Mouse (Mus musculus) adrenal gland, adult 2 months (tissue): Measurements from ENCODE around the gene Ddx39b. TPM values are rescaled to one million over a fixed set of nuclear protein-coding genes. Genes with fewer than 3 reads are reported as not detected.

ENCODE experiments used
- DNase-seq: peaks from one replicate; pipeline ENCODE4 v3.0.0; 2021
- polyA plus RNA-seq: library from polyadenylated mRNA; depleted of rRNA; stranded (reverse); fragments of >200 nt; gene quantifications from 2 replicates; pipeline ENCODE4 v1.2.3, GENCODE M21; 2012
- total RNA-seq, 2 experiments: library from RNA; stranded (reverse); gene quantifications; 2 replicates each; pipeline ENCODE4 v1.2.3; 2021

Ddx39b gene
- total and polyA plus RNA-seq, 3 experiments: 180 to 200 (median 192) TPM

DNA sequence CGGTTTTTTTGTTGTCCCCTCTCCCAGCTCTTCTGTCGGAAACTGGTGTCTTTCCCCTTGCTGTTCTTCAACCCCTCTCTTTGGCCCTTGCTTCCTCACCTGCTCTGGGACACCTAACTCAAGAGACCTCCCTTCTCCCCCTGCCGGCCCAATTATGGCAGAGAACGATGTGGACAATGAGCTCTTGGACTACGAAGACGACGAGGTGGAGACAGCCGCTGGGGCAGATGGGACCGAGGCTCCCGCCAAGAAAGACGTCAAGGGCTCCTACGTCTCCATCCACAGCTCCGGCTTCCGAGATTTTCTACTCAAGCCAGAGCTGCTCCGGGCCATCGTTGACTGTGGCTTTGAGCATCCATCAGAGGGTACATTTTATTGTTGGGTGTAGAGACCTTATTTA is 1.5 kb downstream of the Ddx39b start:
- peak; percentile 59 for DNase-seq

DNA sequence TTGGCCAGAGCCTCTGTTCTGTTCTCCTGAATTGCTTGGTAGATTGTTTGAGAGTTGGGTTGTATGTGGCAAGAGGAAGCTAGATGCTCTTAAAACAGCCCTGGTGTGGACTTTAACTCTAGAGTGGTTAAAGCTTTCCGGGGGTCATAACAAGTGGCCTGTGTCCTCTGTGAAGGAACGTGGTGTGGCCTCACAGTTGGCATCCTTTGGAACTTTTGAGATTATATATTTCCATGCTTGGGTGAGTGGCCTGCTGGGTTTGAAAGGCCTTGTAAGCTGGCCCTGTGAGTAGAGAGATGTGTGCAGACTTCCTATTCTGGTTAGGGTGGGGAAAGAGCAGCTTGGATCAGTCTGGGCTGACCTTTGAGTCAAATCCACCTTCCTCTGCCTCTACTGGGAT is 3.5 kb downstream of the Ddx39b start:
- DNase-seq: no peak

DNA sequence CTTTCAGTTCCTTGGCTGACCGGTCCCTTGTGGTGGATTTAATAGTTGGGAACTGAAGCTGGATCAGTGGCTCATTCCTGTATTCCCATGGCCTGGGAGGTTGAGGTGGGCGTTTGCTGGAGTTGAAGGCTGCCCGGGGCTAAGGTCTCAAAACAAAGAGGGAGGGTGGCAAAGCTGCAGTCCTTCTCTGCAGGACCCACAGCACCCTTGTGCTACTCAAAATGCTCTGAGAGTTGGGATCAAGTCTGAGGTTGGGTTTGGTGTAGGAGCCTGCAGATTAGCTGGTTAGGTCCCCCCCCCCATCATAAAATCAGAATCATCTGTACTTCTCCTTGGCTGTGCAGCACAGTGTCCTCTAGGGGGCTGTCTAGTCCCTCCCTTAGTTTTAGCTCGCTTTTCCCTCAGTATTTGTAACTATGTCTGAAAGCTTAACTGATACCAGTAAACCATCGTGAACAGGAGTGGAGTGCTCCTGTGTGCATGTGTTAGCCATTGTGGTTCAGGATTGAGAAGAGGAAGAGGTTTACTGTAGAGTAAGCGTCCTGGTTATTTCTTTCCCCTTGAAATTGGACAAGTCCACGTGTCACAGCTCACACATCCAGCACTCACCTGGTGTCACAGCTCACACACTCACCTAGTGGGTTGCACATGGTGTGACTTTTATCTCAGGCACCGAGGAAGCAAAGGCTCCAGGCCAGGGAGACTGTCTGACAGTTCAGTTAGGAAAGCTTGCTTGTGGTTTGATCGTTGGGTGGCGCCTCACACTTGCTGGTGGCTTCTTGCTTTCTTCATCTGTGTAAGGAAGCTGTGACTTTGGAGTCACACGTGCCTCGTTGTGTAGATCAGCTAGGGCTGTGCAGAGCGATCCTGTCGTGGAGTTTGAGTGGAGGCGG is 4.4 kb downstream of the Ddx39b start:
- DNase-seq: no peak

DNA sequence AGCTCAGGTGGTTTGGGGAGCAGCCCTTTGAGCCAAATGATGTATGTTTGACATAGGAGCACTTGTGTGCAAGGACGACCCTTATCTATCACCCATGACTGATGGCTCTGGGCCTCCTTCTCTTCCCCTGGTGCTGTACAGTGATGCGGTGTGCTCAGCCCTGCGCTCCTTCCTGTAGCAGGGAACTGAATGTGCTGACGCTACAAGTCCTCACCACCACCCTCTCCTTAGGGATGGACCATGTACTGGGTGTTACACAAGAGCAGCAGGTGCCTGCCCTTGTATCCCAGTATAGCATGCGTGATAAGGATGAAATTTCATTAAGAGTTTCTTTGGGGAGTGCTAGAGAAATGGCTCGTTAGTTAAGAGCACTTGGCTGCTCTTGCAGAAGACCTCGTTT is 5.6 kb downstream of the Ddx39b start:
- DNase-seq: no peak

DNA sequence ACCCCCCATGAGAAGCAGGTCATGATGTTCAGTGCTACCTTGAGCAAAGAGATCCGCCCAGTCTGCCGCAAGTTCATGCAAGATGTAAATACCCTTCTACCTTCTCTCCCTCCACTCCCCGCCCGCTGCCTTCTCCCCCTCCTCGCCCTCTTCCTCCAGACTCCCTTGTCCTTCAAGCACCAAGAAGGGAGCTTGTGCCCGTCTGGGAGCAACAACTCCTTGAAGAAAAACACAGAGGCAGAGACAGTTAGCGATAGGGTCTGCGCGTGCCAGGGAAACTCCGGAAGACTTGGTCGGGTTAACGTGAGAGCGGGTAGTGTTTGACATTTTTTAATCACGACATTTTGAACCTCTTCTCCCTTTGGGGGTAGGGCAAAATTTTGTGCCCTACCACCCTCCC is 7.4 kb downstream of the Ddx39b start:
- DNase-seq: no peak

DNA sequence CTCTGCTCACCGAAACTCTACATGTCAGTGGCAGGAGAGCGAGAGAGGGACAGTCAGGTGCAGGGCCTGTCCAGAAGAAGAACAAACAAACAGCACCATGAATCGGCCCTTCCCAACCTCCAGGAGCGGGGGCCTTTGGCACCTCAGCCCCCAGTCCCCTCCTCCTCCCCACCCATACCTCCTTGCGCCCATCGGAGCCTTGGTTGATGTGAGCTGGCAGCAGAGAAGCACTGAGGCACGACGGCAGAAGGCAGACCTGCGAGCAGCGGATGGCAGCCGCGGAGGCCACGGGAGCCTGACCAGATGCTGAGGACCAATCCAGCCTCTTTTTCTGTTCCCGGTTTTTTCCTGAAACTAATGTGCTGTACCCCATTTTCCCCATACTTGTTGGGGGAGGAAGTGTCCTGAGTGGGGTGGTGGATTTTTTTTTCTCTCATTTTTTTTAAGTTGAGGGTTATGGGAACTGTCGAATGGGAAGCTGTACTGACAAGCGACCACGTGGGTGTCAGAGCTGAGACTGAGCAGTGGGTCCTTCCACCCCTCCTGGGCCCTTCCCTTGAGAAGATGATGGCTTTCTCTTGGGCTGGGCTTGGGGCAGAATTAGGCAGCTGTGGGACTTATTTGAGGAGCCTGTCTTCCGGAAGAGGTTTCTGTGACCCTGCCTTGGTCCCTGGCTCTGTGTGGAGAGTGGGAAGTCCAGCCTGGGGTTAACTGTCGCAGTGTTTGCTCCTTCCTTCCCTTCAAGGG is 8.1 kb downstream of the Ddx39b start:
- no peak for DNase-seq

DNA sequence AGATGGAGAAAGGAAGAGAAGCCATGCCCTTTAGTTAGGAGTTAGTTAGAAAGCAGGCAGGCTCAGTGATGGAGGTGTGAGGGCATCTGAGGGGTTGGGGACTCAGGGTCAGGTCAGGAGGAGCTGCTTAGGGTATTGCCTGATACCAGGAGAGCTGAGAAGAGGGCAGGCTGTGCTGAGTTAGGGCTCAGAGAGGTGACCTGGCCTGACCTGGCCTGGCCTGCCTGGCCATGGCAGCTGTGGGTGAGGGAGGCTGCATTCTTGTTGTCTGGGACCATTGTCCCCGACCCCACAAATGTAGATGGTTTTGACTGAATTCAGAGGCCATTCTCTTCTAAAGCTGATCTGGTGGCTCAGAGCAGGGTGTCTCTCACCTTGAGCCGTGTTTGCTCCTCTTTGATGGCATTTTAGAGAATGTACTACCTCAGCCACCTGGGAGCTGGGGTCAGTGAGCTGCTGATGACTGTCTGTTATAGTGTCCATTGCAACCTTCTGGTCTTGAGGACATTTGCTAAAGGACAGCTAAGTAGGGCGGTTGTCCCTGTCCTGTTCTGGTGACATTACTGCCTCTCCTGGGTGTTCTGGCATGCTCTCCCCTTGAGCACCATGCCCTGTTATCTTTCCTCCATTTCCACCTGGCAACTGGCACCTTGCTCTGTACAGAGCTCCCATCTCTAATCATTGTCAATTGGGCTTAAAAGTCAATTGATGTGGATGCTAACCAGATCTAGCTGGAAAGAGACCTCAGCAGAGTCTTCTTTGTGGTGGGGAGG is 9.0 kb downstream of the Ddx39b start:
- no peak for DNase-seq

DNA sequence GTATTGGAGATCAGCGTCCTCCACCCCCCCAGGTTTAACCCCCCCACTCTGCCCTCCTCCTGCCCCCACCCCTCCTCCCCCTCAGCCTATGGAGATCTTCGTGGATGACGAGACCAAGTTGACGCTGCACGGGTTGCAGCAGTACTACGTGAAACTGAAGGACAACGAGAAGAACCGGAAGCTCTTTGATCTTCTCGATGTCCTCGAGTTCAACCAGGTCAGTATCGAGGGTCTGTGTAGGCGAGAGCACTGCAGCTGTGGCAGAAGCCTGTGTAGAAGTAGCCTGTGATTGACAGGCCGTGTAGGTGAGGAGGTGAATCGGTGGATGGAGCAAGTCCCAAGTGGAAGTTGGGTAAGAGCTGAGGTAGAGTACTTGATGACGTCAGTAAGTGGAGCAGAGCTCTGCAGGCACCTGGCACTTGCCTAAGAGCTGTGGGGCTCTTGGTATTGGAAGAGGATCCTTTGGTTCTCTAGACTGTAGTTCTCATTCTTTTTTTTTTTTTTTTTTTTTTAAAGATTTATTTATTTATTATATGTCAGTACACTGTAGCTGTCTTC is 9.7 kb downstream of the Ddx39b start:
- peak; percentile 25 for DNase-seq

DNA sequence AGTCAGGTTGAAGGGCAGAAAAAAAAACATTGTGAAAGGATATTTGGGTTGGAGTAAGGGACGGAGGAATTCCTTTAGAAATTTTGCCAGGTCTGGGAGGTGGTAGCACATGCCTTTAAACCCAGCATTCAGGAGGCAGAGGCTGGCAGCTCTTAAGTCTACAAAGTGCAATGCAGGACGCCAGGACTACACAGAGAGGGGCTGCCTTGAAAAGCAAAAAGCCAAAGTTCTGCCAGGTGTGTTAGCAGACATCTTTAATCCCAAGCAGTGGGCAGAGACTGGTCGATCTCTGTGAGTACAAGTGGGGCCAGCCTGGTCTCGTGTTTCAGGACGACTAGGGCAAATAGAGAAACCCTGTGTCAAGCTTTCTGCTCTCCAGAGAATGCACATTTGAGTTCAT is 10.4 kb downstream of the Ddx39b start:
- no peak for DNase-seq

DNA sequence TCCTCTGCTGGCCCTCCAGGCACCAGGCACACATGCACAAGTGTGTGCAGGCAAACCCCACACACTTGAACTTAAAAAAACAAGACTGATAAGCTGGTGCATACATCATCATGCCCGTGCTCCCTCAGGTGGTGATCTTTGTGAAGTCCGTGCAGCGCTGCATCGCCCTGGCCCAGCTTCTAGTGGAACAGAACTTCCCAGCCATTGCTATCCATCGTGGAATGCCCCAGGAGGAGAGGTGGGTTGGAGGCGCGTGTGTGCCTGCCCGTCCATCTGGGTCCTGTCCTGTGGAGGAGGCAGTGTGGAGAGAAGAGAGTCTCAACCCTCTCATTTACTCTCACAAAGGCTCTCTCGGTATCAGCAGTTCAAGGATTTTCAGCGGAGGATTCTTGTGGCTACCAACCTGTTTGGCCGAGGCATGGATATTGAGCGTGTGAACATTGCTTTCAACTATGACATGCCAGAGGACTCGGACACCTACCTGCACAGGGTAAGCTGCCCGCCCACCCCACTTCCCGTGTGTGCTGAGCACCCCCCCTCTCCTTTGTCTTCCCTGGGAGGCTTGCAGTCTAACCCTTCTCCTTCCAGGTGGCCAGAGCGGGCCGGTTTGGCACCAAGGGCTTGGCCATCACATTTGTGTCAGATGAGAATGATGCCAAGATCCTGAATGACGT is 11.2 kb downstream of the Ddx39b start:
- peak; percentile 41 for DNase-seq

DNA sequence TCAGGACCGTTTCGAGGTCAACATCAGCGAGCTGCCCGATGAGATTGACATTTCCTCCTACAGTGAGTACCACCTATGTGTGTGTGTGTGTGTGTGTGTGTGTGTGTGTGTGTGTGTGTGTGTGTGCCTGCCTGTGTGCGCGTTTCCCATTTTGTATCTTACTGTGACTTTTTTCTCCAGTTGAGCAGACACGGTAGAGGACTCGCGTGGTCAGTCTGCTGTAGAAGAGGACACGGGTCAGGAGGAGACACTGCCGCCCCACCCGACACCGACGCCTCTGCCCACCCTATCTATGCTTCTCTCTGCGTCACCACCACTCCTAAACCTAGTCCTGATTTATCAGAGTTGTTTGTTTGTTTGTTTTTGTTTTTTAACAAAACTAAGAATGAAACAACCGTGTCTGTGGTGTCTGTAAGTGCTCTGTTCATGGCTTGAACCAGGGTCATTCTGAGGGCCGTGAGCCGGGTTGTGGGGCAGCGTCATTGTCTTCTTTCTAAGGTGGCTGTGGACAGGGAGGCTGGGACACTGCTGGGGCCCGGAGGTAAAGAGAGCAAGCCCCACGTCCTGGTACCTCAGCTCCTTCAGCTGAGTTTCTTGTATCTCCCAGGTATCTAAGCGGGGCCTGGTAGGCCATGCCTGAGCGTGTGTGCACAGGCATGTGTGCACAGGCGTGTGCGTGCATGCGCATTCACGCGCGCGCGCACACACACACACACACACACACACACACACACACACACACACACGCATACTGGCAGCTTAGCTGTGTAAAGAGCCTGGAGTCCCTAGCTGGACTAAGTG is 11.9 kb downstream of the Ddx39b start:
- peak; percentile 13 for DNase-seq

DNA sequence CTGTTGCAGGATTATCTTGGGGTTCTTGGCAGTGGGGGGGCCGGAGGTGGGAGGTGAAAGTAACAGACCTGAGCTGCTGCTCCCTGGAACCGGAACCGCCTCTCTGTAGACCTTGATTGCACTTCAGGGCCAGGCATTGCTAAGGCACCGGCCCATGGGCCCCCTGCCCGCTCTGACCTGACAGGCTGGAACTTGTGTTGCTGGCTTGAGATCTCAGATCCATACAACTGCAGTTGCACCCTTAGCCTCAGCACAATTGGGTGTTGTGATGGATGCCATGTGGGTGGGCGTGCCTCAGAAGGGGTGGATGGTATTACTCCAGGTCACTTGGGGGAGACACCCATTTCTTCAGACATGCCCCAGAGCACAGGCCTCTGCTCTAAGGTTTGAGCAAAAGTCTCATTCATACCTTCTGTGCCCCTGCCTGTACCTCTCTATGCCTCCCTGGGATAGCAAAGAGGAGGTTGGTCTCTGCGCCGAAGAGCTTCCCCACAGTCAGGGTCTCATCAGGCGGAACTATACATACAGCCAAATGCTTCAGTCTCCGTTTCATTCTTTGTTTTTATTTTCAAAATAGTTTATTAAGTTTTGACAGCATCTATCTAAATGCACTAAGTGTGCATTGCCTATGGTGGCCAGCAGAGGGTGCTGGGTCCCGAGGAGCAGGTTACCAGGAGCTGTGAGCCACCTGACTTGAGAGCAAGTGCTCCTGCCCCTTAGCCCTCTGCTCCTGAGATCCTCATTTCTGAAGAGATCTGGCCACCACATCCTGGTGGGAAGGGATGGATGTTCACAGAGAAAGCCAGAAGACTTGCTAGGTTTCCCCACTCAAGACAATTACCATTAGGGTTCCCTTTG is 12.9 kb downstream of the Ddx39b start:
- peak; percentile 71 for DNase-seq

DNA sequence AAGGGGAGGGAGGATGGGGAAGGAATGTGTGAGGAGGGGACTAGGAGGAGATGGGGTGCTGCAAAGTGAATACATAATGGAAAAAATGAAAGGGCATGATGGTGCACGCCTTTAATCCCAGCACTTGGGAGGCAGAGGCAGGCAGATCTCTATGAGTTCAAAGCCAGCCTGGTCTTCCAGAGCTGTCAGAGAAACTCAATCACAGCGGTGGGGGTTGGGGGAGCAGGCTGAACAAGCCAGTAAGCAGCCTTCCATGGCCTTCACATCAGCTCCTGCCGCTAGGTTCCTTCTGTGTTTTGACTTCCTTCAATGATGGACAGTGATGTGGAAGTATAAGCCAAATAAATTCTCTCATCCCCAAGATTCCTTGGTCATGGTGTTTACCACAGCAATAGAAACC is 13.8 kb downstream of the Ddx39b start:
- DNase-seq: no peak

DNA sequence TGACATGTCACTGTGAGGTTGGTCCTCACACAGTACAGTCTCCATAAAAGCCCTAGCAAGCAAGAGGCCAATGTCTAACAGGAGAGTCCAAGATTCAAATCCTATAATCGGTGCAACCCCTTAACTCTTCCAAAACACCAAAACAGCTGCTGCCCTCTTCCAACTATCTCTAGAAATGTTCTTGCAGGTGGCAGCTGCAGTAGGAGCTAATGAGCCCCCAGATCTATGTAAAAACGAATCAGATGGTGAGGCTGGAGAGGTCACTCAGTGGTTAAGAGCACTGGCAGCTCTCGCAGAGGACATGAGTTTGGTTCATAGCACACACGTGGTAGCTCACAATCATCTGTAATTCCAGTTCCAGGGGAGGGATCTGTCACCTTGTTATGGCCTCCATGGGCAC is 14.2 kb downstream of the Ddx39b start:
- no peak for DNase-seq

DNA sequence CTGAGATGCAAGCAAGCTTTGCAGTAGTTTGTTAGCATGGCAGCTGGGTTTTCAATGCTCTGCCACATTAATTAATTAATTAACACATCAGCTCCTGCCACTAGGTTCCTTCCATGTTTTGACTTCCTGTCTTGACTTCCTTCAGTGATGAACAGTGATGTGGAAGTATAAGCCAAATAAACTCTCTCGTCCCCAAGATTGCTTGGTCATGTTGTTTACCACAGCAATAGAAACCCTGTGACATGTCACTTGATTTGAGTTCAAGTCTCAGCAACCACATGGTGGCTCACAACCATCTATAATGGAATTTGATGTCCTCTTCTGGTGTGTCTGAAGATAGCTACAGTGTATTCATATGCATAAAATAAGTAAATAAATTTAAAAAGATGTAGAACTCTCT is 15.8 kb downstream of the Ddx39b start:
- DNase-seq: no peak

DNA sequence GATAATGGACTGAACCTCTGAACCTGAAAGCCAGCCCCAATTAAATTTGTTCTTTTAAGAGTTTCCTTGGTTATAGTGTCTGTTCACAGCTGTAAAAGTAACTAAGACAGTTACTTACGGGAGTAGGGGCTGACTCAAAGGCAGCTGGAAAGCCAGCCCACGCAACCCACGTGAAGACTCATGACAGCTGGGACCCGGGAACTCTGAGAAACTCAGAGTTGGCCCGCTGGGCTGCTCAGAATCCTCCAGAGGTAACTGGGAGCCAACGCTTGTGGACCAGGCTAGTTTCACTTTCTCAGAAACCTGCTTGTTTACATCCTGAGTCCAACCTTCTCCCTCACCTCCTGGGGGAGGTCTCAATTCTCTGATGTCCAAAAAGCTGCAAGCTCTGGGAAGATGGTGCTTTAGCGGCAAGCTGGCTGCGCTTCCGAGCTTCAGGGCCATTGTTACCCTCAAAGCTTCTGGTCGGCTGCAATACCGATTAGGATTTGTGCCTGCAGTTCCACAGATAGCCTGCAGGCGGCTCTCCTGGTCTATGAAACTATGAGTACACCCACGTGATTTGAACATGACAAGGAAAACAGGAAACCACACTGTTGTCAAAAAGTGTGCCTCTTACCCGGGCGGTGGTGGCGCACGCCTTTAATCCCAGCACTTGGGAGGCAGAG is 16.4 kb downstream of the Ddx39b start:
- DNase-seq: peak; percentile 95

DNA sequence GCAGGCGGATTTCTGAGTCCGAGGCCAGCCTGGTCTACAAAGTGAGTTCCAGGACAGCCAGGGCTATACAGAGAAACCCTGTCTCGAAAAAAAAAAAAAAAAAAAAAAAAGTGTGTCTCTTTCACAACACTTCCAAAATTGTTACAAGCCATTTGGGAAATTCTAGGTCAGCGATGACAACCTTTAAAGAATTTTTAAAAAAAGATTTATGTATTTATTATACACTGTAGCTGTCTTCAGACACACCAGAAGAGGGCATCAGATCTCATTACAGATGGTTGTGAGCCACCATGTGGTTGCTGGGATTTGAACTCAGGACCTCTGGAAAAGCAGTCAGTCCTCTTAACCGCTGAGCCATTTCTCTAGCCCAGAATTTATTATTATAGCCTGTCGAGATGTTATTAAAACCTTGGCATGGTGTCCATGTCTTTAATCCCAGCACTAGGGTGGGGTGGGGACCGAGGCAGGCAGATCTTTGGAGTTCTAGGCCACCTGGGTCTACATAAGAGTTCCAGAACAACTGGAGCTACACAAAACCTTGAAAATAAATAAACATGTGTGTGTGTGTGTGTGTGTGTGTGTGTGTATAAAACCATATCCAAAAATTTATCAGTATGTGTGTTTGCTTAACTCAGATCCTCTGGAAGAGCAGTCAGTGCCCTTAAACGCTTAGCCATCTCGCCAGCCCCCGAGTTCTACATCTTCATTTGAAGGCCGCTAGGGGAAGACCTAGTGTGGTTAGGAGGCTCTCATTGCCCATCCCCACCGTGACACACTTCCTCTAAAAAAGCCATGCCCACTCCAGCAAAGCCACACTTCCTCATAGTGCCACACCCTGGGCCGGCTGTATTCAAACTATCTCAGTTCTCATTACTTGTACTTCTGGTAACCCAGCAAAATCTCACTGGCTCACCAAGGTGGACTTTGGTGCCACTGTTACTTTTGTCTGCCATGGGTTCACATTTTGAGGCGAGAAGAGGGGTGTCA is 17.2 kb downstream of the Ddx39b start:
- DNase-seq: peak; percentile 67

DNA sequence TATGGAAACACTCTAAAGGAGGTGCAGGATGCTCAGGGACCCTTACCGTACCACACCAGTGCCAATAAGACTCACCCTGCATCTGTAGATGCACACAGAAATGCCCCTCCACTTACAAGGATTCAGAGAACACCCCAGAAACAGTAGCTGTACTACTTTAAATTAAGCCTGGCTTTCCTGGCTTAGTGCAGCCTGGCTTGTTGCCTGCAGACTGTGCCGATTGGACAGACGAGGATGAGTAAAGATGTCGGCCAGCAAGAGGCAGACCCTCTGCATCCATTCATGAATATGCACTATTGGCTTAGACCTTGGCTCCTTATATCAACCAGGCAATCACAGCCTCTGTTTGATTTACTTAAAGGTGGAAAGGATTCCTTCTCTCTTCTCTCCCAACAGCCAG is 18.1 kb downstream of the Ddx39b start:
- no peak for DNase-seq
